Mouse (Mus musculus) liver, embryonic 14.5 days (tissue): Measurements from ENCODE around the gene Kcnab1.

Experiments
- CTCF ChIP-seq: IDR thresholded peaks from 2 replicates; pipeline ENCODE4 v1.5.1; 2016; ENCODE audit warnings: antibody characterized with exemption, low read depth, control low read depth
- EP300 ChIP-seq: IDR thresholded peaks from 2 replicates; pipeline ENCODE4 v1.6.1; 2016; ENCODE audit warnings: antibody characterized with exemption, low read depth

- TF ChIP-seq EP300 (no peak), CTCF (no peak)
These were observed 15.8 kb downstream of the Kcnab1 start for GRCm38 (mm10) chr3:65124975-65125374.
